Mouse (Mus musculus): ENCODE data around the gene Gm11273. TPM values are rescaled to one million over a fixed set of nuclear protein-coding genes. Genes with fewer than 3 reads are reported as not detected.
"Not testable (repeated sequence)": the region's sequence is repeated elsewhere in the genome, so short reads cannot be mapped to it uniquely, and the experiment has no call there.

Gene Gm11273
- 3.1 TPM in 1 of 2 replicates, not detected in the other for polyA plus RNA-seq (2011; ENCODE audit: insufficient read length, low read depth, missing spikeins)

DNA sequence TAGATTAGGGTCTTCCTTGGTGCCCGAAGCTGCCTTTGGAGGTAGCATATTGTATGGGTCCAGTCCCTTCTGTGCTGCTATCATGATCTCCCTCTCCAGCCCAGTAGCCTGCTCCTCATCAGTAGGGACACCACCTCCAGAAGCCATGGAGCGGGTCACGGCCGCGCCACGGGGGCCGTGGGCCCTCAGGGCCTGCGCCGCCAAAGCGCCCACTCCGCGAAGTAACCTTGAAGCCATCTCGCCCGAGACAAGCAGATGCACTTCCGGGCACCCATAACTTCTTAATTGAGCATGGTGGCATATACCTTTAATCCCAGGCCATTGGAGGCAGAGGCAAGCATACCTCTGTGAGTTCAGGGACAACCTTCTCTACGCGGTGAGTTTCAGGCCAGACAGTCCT lies at the start of gene Gm11273:
Gene Gm11273, minus strand, starts transcription at position 237 of the 400 bp plus-strand sequence.
- not testable (repeated sequence) for H3K4me3 ChIP-seq (ENCODE audit: insufficient read depth, low read length); H3K27ac ChIP-seq (ENCODE audit: insufficient read depth, low read length); H3K4me1 ChIP-seq (ENCODE audit: control insufficient read depth, insufficient read depth, low read length)

DNA sequence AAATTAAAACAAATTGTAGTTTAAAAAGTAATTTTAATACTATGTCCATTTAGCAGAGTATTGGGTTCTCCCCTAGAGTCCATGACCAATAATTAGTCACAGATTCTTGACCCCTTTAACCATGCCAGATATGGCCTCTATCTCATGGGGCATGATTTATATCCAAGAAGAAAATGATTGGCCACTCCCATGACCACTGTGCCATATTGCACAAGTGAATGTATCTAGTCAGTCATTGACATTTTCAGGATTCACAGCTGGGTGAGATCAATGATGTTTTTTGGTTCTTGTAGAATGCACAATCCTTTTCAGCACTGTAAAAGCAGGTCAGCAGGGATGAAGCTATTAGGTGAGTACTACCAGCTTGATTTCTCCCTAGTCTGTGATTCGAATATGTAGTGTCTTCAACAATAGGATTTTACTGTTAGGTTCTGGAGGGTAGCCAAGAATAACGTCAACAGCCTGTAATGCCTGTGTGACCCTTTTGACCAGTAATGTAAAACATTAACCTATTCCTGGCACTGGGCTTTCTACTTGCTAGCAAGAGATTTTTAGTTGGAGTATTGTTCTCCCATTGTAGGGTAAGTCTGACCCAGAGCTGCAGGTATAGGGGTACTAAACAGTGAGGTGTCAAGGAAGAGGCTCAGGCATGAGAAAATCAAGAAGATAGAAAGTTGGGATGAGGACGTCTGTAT lies 49.3 kb upstream of the Gm11273 start:
- Histone ChIP-seq H3K4me3 (ENCODE audit: insufficient read depth, low read length) (no peak overlapping the region), H3K27ac (ENCODE audit: insufficient read depth, low read length) (no peak overlapping the region), H3K4me1 (ENCODE audit: control insufficient read depth, insufficient read depth, low read length) (no peaks in the 10 kb centered on the region)
- TF ChIP-seq POLR2A (IDR thresholded peaks at IDR 0.05; ENCODE audit: low read depth, low read length): no peak
- no peak for TF ChIP-seq CTCF (IDR thresholded peaks at IDR 0.05; ENCODE audit: borderline replicate concordance, insufficient read depth, low read length)

DNA sequence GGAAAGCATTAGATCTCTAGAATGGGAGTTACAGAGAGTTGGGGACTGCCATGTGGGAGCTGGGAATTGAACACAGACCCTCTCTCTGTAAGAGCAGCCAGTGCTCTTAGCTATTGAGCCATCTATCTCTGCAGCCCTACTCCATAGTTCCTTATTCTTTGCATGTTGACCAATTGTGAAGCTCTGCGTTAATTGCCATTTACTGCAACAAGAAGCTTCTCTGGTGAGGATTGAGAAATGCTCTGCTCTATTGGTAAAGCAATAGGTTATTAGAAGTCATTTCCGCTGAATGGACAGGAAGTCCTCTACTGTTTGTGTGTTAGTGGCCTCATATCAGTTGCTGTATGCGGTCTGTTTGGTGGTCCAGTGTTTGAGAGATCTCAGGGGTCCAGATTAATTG lies 48.3 kb upstream of the Gm11273 start:
- Histone ChIP-seq H3K27ac (ENCODE audit: insufficient read depth, low read length) (no peak overlapping the region), H3K4me1 (ENCODE audit: control insufficient read depth, insufficient read depth, low read length) (no peaks in the 10 kb centered on the region), H3K4me3 (ENCODE audit: insufficient read depth, low read length) (no peak overlapping the region)
- TF ChIP-seq CTCF (IDR thresholded peaks at IDR 0.05; ENCODE audit: borderline replicate concordance, insufficient read depth, low read length) (no peak), POLR2A (IDR thresholded peaks at IDR 0.05; ENCODE audit: low read depth, low read length) (no peak)

DNA sequence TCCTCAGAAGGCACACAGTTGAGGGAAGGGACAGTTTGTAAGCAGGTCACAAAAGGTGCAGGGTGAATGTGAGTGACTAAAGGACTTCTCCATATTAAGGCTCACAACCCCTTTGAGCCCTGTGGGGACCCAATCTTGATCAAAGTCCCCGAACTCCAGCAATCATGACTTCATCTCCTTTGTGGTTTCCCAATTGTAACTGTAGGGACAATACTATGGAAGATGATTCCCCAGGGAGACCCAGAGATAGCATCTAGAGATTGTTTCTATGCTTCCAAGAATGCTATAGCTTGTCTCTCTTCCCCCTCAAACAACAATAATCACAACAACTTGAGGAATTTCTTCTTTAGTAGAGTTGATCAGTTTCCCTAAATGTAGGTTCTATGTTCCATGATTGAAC lies 41.5 kb upstream of the Gm11273 start, which contains the start of gene Olfr1366:
Gene Olfr1366, minus strand, starts transcription at position 101 of the 400 bp plus-strand sequence.
- no peak for TF ChIP-seq POLR2A (IDR thresholded peaks at IDR 0.05; ENCODE audit: low read depth, low read length)
- TF ChIP-seq CTCF (IDR thresholded peaks at IDR 0.05; ENCODE audit: borderline replicate concordance, insufficient read depth, low read length): no peak
- Histone ChIP-seq H3K27ac (ENCODE audit: insufficient read depth, low read length) (no peak within 1 kb of the TSS), H3K4me3 (ENCODE audit: insufficient read depth, low read length) (no peak within 1 kb of the TSS), H3K4me1 (ENCODE audit: control insufficient read depth, insufficient read depth, low read length) (no peaks in the 10 kb centered on the region)

DNA sequence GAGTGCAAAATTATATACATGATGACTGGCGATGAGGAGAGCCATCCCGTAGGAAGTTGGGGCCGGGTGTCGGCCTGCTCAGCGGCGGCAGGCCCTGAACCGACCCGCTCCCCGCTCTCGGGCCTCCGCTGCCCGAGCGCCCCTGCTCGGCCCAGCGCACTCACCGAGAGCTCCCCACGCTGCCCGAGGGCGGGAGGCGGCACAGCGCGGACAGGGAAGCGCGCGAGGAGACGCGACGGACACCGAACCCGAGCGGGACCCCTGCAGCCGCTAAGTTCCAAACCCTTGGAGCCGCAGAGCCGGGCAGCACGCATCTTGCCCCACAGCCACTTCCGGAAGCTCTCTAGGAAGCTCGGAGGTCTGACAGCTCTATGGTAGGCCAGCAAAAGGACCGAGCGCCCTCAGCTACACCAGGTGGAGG lies 29.6 kb upstream of the Gm11273 start, which contains the start of gene Zkscan8:
Gene Zkscan8, minus strand, starts transcription at position 340 of the 421 bp plus-strand sequence.
- Histone ChIP-seq H3K27ac (ENCODE audit: insufficient read depth, low read length) (peak within 1 kb of the TSS; percentile 74), H3K4me1 (ENCODE audit: control insufficient read depth, insufficient read depth, low read length) (no peaks in the 10 kb centered on the region), H3K4me3 (ENCODE audit: insufficient read depth, low read length) (peak within 1 kb of the TSS; percentile 79)
- peak; percentile 63; the same call in 1 of the 2 replicates for TF ChIP-seq POLR2A (IDR thresholded peaks at IDR 0.05; ENCODE audit: low read depth, low read length)
- no peak for TF ChIP-seq CTCF (IDR thresholded peaks at IDR 0.05; ENCODE audit: borderline replicate concordance, insufficient read depth, low read length)

DNA sequence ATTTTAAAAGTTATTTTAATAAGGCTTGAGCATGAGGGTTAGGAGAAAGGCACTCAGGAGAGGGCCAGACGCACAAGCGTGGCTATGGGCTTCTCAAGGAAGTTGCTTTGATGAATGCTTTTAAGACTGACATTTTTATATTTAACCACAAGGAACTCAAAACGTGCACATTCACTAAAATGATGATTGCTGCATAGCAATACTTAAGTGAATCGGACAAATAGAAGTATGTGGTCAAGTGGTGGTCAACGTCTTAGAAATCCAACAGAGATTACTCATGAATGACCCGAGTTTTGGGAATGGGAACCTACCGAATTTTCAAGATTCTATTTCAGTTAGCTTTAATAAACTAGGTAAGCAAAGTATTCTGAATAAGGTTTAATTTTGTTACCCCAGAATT lies 28.9 kb upstream of the Gm11273 start:
- no peaks in the 10 kb centered on the region for H3K4me1 ChIP-seq (ENCODE audit: control insufficient read depth, insufficient read depth, low read length)
- H3K27ac ChIP-seq (ENCODE audit: insufficient read depth, low read length): no peak overlapping the region
- TF ChIP-seq CTCF (IDR thresholded peaks at IDR 0.05; ENCODE audit: borderline replicate concordance, insufficient read depth, low read length) (no peak), POLR2A (IDR thresholded peaks at IDR 0.05; ENCODE audit: low read depth, low read length) (no peak)
- H3K4me3 ChIP-seq (ENCODE audit: insufficient read depth, low read length): peak overlapping the region; percentile 43

DNA sequence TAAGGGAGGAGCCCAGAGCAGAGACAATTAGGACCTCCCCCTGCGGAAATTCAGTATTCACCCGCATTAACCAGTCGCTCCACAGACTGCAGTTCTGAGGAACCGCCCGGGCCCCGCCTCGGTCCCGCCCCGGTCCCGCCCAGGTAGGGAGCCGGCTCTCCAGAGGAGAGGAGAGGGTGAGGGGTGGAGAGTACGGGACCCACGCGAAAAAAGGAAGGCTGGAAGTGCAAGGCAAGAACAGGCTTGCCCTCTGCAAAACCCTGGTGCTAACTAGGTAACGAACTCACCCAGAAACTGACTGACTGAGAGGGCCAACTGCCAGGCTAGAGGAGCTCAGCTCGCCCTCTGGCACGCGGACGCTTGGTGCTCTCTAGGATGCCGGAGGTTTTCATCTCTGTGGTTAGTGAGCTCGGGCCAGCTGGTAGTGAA lies 5.0 kb upstream of the Gm11273 start:
- peak; percentile 87 for TF ChIP-seq POLR2A (IDR thresholded peaks at IDR 0.05; ENCODE audit: low read depth, low read length)
- no peak for TF ChIP-seq CTCF (IDR thresholded peaks at IDR 0.05; ENCODE audit: borderline replicate concordance, insufficient read depth, low read length)
- peak overlapping the region; percentile 78 for H3K27ac ChIP-seq (ENCODE audit: insufficient read depth, low read length)

DNA sequence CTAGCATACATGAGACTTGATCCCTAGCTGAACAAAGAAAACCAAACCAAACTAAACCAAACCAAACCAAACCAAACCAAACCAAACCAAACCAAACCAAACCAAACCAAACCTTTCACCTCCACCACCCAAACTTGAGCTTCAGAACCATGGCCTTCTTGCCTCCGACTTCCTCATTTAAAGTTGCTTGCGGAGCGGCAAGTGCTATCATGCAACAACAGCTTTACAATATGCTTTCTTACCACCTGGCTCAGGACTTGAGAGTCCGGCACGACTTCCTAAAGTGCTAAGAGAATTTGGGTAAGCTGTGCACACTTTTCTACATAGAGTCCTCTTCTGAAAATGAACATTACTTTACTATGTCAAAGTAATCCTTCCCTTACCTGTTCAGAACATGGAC lies 1.1 kb upstream of the Gm11273 start:
- Histone ChIP-seq H3K27ac (ENCODE audit: insufficient read depth, low read length) (no peak overlapping the region), H3K4me3 (ENCODE audit: insufficient read depth, low read length) (no peak overlapping the region), H3K4me1 (ENCODE audit: control insufficient read depth, insufficient read depth, low read length) (no peaks in the 10 kb centered on the region; the same call in 1 of the 2 replicates)
- TF ChIP-seq POLR2A (IDR thresholded peaks at IDR 0.05; ENCODE audit: low read depth, low read length) (no peak), CTCF (IDR thresholded peaks at IDR 0.05; ENCODE audit: borderline replicate concordance, insufficient read depth, low read length) (no peak)

More for the DNA sequence above, 5.0 kb upstream of the Gm11273 start:
- H3K4me1 ChIP-seq (ENCODE audit: control insufficient read depth, insufficient read depth, low read length): no peaks in the 10 kb centered on the region; the same call in 1 of the 2 replicates
- H3K4me3 ChIP-seq (ENCODE audit: insufficient read depth, low read length): peak overlapping the region; percentile 77

DNA sequence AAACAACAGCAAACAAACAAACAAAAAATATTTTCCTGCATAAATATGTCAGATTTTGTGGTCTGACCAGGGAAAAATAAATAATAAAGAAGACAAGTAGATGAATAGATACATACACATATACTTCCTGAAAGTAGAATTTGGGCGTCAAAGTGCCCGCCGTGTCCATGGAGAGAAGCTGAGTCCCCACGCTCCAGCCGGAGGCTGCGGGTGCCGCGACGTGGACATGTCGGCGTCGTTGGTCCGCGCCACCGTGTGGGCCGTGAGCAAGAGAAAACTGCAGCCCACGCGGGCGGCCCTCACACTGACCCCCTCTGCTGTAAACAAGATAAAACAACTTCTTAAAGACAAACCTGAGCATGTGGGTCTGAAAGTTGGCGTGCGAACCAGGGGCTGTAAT lies 6.1 kb downstream of the Gm11273 start, which contains the start of gene AK157302:
Gene AK157302, plus strand, starts transcription at position 144 of the 400 bp plus-strand sequence.
- TF ChIP-seq CTCF (IDR thresholded peaks at IDR 0.05; ENCODE audit: borderline replicate concordance, insufficient read depth, low read length) (no peak), POLR2A (IDR thresholded peaks at IDR 0.05; ENCODE audit: low read depth, low read length) (no peak)
- Histone ChIP-seq H3K27ac (ENCODE audit: insufficient read depth, low read length) (no peak within 1 kb of the TSS), H3K4me1 (ENCODE audit: control insufficient read depth, insufficient read depth, low read length) (no peaks in the 10 kb centered on the region), H3K4me3 (ENCODE audit: insufficient read depth, low read length) (no peak within 1 kb of the TSS)

DNA sequence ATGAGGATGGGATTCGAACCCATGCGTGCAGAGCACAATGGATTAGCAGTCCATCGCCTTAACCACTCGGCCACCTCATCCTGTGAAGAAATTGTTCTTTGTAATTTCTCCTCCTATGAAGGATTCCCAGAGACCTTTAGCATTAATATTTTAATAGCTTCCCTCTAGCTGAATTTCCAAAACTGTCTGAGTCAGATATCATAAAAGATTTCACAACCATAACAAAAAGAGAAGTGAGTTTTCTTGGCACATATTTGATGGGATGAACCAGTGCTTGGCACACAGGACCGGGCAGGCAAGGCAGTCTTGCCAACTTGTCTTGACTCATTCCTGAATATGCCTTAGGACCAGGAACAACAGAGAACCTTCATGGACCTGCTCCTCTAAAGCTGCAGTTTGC lies 8.4 kb downstream of the Gm11273 start:
- no peak overlapping the region for H3K27ac ChIP-seq (ENCODE audit: insufficient read depth, low read length)
- H3K4me1 ChIP-seq (ENCODE audit: control insufficient read depth, insufficient read depth, low read length): no peaks in the 10 kb centered on the region
- H3K4me3 ChIP-seq (ENCODE audit: insufficient read depth, low read length): no peak overlapping the region
- TF ChIP-seq POLR2A (IDR thresholded peaks at IDR 0.05; ENCODE audit: low read depth, low read length) (no peak), CTCF (IDR thresholded peaks at IDR 0.05; ENCODE audit: borderline replicate concordance, insufficient read depth, low read length) (no peak)

All from embryonic fibroblast, embryonic 13.5 days (primary cell).